ENCODE assay signal across 9 mouse cellular contexts in the genomic region with DNA sequence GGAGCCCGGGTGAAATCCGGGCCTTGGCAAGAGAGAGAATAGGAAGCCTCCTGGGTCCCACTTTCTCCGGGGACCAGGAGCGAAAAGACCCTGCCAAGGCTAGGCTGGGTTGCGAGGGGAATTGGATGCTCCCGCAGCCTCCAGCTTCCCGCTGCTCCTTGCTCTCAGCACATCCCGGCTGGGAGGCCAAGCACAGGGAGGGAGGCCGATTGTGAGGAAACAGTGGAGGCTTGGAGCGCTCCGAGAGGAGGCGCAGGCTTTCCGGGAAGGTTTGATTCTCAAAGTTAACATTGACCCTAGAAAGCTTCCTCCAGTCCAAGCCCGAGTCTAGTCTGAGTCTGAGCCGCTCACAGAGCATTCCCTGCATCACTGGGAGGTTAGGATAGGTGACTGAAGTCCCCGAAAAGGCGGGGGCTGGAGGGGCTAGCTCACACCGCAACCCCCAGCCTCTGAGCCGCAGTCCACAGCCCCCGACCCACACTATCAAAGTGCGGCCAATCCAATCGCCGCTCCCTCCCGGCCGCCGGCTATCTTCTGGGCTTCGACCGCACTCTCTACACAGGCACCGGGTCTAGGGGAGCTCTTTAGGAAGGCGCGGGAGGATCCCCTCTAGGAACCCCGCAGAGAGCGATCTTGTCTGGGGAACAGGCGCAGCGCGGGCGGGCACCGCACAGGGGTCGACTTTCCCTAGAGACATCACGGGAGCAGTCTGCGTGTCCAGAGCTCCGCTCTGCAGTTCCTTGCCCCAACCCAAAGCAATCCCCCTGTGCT. TPM values are rescaled to one million over a fixed set of nuclear protein-coding genes. Genes with fewer than 3 reads are reported as not detected.
DNase-seq lines count a peak whose midpoint lies in the region; ATAC-seq and TF ChIP-seq lines count a peak whose summit lies in the region.
"Had no signal": no experiment of that assay in that cellular context is flagged by ENCODE, and none has a peak within 500 bp of the region (broad histone marks: within the 10 kb centered on the region; RNA-seq: fewer than 3 reads in every experiment).

No protein-coding gene starts in this region.

- peaks cover 7% of the 10 kb centered on the region; the same call in 1 of the 2 replicates for H3K27me3 ChIP-seq in hindbrain, embryonic 14.5 days (ENCODE audit: control insufficient read depth, insufficient read depth, low read length)
- no peaks in the 10 kb centered on the region for H3K27me3 ChIP-seq in limb, embryonic 12.5 days
- peaks cover 17% of the 10 kb centered on the region for H3K27me3 ChIP-seq in midbrain, embryonic 14.5 days (ENCODE audit: control insufficient read depth, insufficient read depth, low read length)
- H3K27me3 ChIP-seq in testis, adult 2 months (ENCODE audit: control insufficient read depth, insufficient read depth, low read length): peaks cover 9% of the 10 kb centered on the region; the same call in 1 of the 2 replicates

- under 1% methylated on average over 42 of the region's 42 CpGs for WGBS in hindbrain, embryonic 14.5 days
- WGBS in limb, embryonic 12.5 days: under 1% methylated on average over 42 of the region's 42 CpGs
- WGBS in midbrain, embryonic 14.5 days: 0% methylated on average over 42 of the region's 42 CpGs

- peak overlapping the region; percentile 92 for H3K9ac ChIP-seq in hindbrain, embryonic 14.5 days
- H3K9ac ChIP-seq in limb, embryonic 12.5 days (replicated peaks): peak overlapping the region; percentile 99
- peak overlapping the region; percentile 85 for H3K9ac ChIP-seq in midbrain, embryonic 14.5 days (replicated peaks; ENCODE audit: low read length)

- peak; percentile 76 for DNase-seq in NIH3T3 (ENCODE audit: low read depth)
- DNase-seq in adrenal gland, postnatal 36 days: peak; percentile 54 to 68
- DNase-seq in hindbrain, embryonic 14.5 days (ENCODE audit: low spot score): peak; percentile 64
- peak; percentile 80 for DNase-seq in midbrain, embryonic 14.5 days
- no peak for DNase-seq in spleen, adult 18-20 months

- TF ChIP-seq POLR2A in testis, adult 2 months (IDR thresholded peaks at IDR 0.05; ENCODE audit: control insufficient read depth, low read depth, low read length): no peak

- peaks cover 13% of the 10 kb centered on the region for H3K4me1 ChIP-seq in hindbrain, embryonic 14.5 days (replicated peaks; ENCODE audit: control insufficient read depth, insufficient read depth, low read length)
- H3K4me1 ChIP-seq in limb, embryonic 12.5 days (replicated peaks): peaks cover 25% of the 10 kb centered on the region
- peaks cover 17% of the 10 kb centered on the region; the same call in 1 of the 2 replicates for H3K4me1 ChIP-seq in midbrain, embryonic 14.5 days (ENCODE audit: control insufficient read depth, insufficient read depth, low read length)
- peaks cover 14% of the 10 kb centered on the region for H3K4me1 ChIP-seq in testis, adult 2 months (ENCODE audit: control insufficient read depth, insufficient read depth, low read length)

- no peaks in the 10 kb centered on the region for H3K36me3 ChIP-seq in hindbrain, embryonic 14.5 days (replicated peaks; ENCODE audit: control insufficient read depth, insufficient read depth)
- peaks cover 6% of the 10 kb centered on the region; the same call in 1 of the 2 replicates for H3K36me3 ChIP-seq in limb, embryonic 12.5 days
- no peaks in the 10 kb centered on the region for H3K36me3 ChIP-seq in midbrain, embryonic 14.5 days (ENCODE audit: control insufficient read depth, insufficient read depth, low read length)
- H3K36me3 ChIP-seq in testis, adult 2 months (ENCODE audit: control insufficient read depth, insufficient read depth, low read length): no peaks in the 10 kb centered on the region

- peak overlapping the region; percentile 85 for H3K4me2 ChIP-seq in hindbrain, embryonic 14.5 days (replicated peaks)
- H3K4me2 ChIP-seq in limb, embryonic 12.5 days: peak overlapping the region; percentile 75
- peak overlapping the region; percentile 77 for H3K4me2 ChIP-seq in midbrain, embryonic 14.5 days (ENCODE audit: low read length)

- H3K9me3 ChIP-seq in hindbrain, embryonic 14.5 days (ENCODE audit: control insufficient read depth, low read length): no peaks in the 10 kb centered on the region
- H3K9me3 ChIP-seq in limb, embryonic 12.5 days: no peaks in the 10 kb centered on the region
- H3K9me3 ChIP-seq in midbrain, embryonic 14.5 days (ENCODE audit: control insufficient read depth, low read length): no peaks in the 10 kb centered on the region

- ATAC-seq in frontal cortex, adult (ENCODE audit: low TSS enrichment): peak; percentile 39
- ATAC-seq in hindbrain, embryonic 14.5 days (ENCODE audit: low FRiP score): peak; percentile 50
- 0 out of 2 replicates have a peak, but pooled peaks have one; percentile 0 for ATAC-seq in limb, embryonic 12.5 days (ENCODE audit: insufficient number of reproducible peaks, insufficient read depth, low FRiP score, low TSS enrichment, low read depth)
- ATAC-seq in midbrain, embryonic 14.5 days (ENCODE audit: low FRiP score, low TSS enrichment): peak; percentile 55

- peak overlapping the region; percentile 93 for H3K27ac ChIP-seq in hindbrain, embryonic 14.5 days
- peak overlapping the region; percentile 99 for H3K27ac ChIP-seq in limb, embryonic 12.5 days
- peak overlapping the region; percentile 92 for H3K27ac ChIP-seq in midbrain, embryonic 14.5 days (replicated peaks; ENCODE audit: low read depth, low read length)
- no peak overlapping the region for H3K27ac ChIP-seq in testis, adult 2 months (ENCODE audit: control insufficient read depth, insufficient read depth, low read depth, low read length)

- peak overlapping the region; percentile 82 for H3K4me3 ChIP-seq in hindbrain, embryonic 14.5 days (replicated peaks; ENCODE audit: low read length)
- peak overlapping the region; percentile 89 for H3K4me3 ChIP-seq in limb, embryonic 12.5 days (replicated peaks)
- peak overlapping the region; percentile 79 for H3K4me3 ChIP-seq in midbrain, embryonic 14.5 days (replicated peaks; ENCODE audit: low read depth, low read length)
- H3K4me3 ChIP-seq in testis, adult 2 months (ENCODE audit: control insufficient read depth, low read depth, low read length): peak overlapping the region; percentile 74

- no peak for TF ChIP-seq CTCF in testis, adult 2 months (IDR thresholded peaks at IDR 0.05; ENCODE audit: control insufficient read depth, insufficient read depth, insufficient replicate concordance, low read depth, low read length)

RNA-seq across cellular contexts. Expression of a gene that starts 1.4 kb away (rescaled TPM):
- 10 to 100 TPM; 14.6 to 20.0 TPM for total RNA-seq in adrenal gland, postnatal 36 days (2021)
- polyA plus RNA-seq in hindbrain, embryonic 14.5 days (2014; fragmentation: Nextera tagmentation; extraction: Ambion mirVana): 50.4 and 61.1 TPM in 2 replicates
- 200 TPM in 2 replicates for polyA plus RNA-seq in limb, embryonic 12.5 days (2016; fragmentation: Nextera tagmentation; extraction: Ambion mirVana)
- polyA plus RNA-seq in midbrain, embryonic 14.5 days (2014; fragmentation: Nextera tagmentation; extraction: Ambion mirVana): 28.8 and 43.3 TPM in 2 replicates
- polyA plus RNA-seq in testis, adult 2 months (2012; rRNA removed): 0.93 and 1.6 TPM in 2 replicates
- total RNA-seq: common myeloid progenitor, adult 5-6 weeks had no signal

Comparison
In these comparisons a context has a peak if more than half of its experiments do, and no peak if none do; other contexts are left out.
1. DNase-seq: peak in NIH3T3 (single experiment), adrenal gland, postnatal 36 days (2 of 2), hindbrain, embryonic 14.5 days (single experiment) and midbrain, embryonic 14.5 days (single experiment); none in spleen, adult 18-20 months (0 of 2).
2. ATAC-seq: peak in every context shown above with its lines; median percentile 55 in midbrain, embryonic 14.5 days; 50 in hindbrain, embryonic 14.5 days; 39 in frontal cortex, adult; 0 in limb, embryonic 12.5 days.
3. RNA of a gene that starts 1.4 kb away (polyA plus RNA-seq): 200 TPM in limb, embryonic 12.5 days, 50.4 to 61.1 TPM in hindbrain, embryonic 14.5 days and 28.8 to 43.3 TPM in midbrain, embryonic 14.5 days; 0.93 to 1.6 TPM in testis, adult 2 months; every median in the first group is over 10 times any median in the second.
4. Peak in every context shown above with its lines, with median percentiles within 50 percentile points of each other: H3K4me2 ChIP-seq, H3K4me3 ChIP-seq and H3K9ac ChIP-seq.